Mouse (Mus musculus): ENCODE measurements at regions not wholly inside any gene's neighbourhood (a gene's known extent, or its start where the extent isn't known, plus 50 kb on each side); places are given as distances from the start of the nearest gene placed in this dataset.

- H3K27ac ChIP-seq: no peak overlapping the region
- H3K4me2 ChIP-seq (replicated peaks): no peak overlapping the region
- no peaks in the 10 kb centered on the region for H3K9me3 ChIP-seq
- no peaks in the 10 kb centered on the region for H3K36me3 ChIP-seq
- H3K4me1 ChIP-seq (replicated peaks): no peaks in the 10 kb centered on the region
- no peaks in the 10 kb centered on the region for H3K27me3 ChIP-seq (replicated peaks)
- no peak for ATAC-seq
- H3K4me3 ChIP-seq (replicated peaks): no peak overlapping the region
- H3K9ac ChIP-seq: no peak overlapping the region
- 62% methylated on average over 8 of the region's 8 CpGs for WGBS
These were observed 1463.3 kb downstream of the Slc22a22 start for GRCm38 (mm10) chr15:56014059-56014620.

DNA sequence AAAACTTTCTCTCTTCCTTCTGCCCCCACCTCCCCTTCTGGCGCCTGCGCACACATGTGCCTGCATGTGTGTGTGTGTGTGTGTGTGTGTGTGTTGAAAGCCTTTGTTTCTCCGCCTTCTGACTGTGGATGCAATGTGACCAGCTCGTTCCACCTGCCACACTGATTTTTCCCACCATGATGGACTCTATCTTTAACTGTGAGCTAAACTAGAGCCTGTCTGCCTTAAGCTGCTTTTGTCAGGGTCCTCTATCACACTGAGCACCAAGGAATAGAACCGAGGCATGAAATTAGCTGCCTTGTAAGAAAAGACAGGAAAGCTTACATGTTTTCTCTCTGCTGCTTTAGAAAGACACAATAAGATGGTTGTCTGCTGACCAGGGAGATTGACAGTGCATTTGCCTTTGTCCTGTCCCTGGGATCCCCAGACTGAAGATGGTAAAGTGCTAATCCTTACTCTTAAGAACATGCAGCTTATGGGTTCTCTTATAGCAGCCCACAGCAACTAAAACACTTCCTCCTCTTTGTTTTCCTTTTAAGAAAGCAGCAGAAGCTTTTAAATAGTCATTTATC lies 1468.7 kb downstream of the Slc22a22 start:
- H3K27me3 ChIP-seq (replicated peaks): no peaks in the 10 kb centered on the region
- no peak overlapping the region for H3K4me3 ChIP-seq (replicated peaks)
- no peaks in the 10 kb centered on the region for H3K9me3 ChIP-seq
- 80% methylated on average over 5 of the region's 5 CpGs for WGBS
- no peaks in the 10 kb centered on the region for H3K4me1 ChIP-seq (replicated peaks)
- H3K9ac ChIP-seq: no peak overlapping the region
- H3K36me3 ChIP-seq: no peaks in the 10 kb centered on the region
- H3K27ac ChIP-seq: no peak overlapping the region
- no peak for ATAC-seq
- H3K4me2 ChIP-seq (replicated peaks): no peak overlapping the region

GRCm38 (mm10) chr15:56007376-56007775 lies 1470.0 kb downstream of the Slc22a22 start:
- H3K9me3 ChIP-seq: no peaks in the 10 kb centered on the region
- no peak overlapping the region for H3K9ac ChIP-seq
- no peak for ATAC-seq
- no peak overlapping the region for H3K27ac ChIP-seq
- no peaks in the 10 kb centered on the region for H3K4me1 ChIP-seq (replicated peaks)
- 86% methylated on average over 3 of the region's 3 CpGs for WGBS
- no peak overlapping the region for H3K4me3 ChIP-seq (replicated peaks)
- no peak overlapping the region for H3K4me2 ChIP-seq (replicated peaks)
- no peaks in the 10 kb centered on the region for H3K36me3 ChIP-seq
- H3K27me3 ChIP-seq (replicated peaks): no peaks in the 10 kb centered on the region

DNA sequence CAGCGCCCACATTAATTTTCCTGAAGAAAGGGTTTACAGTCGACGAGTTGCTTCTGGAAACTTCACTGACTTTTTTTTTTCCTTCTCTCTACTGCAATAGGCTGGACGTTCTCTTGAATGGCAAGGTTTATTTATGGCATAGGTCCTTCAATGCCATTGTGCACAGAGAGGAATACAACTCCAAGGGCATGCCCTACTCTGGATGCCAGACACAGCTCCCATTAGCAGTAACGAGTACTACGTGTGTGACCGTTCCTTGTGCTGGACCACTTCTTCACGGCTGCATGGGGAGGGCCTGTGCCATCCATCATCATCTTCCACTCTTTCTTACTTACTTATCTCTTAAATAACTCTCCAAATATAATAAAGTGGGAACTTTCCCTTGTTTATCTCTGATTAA lies 1472.1 kb downstream of the Slc22a22 start:
- Histone ChIP-seq H3K9me3 (no peaks in the 10 kb centered on the region), H3K4me2 (replicated peaks) (no peak overlapping the region), H3K27ac (no peak overlapping the region), H3K4me3 (replicated peaks) (no peak overlapping the region), H3K9ac (no peak overlapping the region), H3K4me1 (replicated peaks) (no peaks in the 10 kb centered on the region), H3K36me3 (no peaks in the 10 kb centered on the region), H3K27me3 (replicated peaks) (no peaks in the 10 kb centered on the region)
- no peak for ATAC-seq
- WGBS: 72% methylated on average over 8 of the region's 8 CpGs

DNA sequence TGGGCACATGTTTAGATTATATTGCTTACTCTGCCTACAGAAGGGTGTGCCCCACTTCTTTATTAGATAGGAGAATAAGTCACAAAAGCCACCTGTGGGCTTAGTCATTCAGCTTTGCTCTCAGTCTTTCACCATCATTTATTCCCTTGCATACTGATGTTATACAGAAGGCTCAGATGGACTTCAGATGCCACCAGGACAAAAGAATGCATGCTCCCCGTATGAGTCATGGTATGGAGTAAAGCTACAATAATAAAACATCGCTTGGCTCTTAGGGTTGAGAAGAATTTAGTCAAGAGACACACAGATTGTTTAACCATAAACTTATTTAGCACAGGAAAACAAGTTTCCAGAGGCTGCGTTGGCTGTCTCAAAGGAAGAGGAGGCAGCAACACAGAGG lies 1473.5 kb downstream of the Slc22a22 start:
- H3K9me3 ChIP-seq: no peaks in the 10 kb centered on the region
- no peak overlapping the region for H3K4me3 ChIP-seq (replicated peaks)
- no peak for ATAC-seq
- 75% methylated on average over 3 of the region's 3 CpGs for WGBS
- H3K36me3 ChIP-seq: no peaks in the 10 kb centered on the region
- H3K27me3 ChIP-seq (replicated peaks): no peaks in the 10 kb centered on the region
- no peak overlapping the region for H3K9ac ChIP-seq
- H3K27ac ChIP-seq: no peak overlapping the region
- no peak overlapping the region for H3K4me2 ChIP-seq (replicated peaks)
- H3K4me1 ChIP-seq (replicated peaks): no peaks in the 10 kb centered on the region

DNA sequence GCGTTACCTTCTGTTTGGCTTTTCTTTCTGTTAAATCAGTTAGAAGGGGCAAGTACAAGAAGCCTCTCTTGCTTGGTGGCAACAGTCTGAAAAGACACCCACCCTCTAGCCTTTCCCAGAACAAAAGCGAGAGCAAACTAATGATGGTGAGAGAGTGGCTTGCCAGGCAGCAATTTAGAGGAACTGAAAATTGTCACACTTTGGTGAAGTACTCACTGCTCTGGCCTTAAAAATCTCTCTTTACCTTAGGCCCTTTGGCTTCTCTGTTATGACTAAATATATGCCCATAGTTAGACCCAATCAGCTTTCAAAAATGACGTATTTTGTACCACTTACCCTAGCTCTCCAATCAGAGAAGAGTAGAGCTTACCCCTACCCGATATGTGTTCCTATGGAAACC lies 1477.8 kb downstream of the Slc22a22 start:
- Histone ChIP-seq H3K4me1 (replicated peaks) (no peaks in the 10 kb centered on the region), H3K9ac (no peak overlapping the region), H3K4me3 (replicated peaks) (no peak overlapping the region), H3K27ac (no peak overlapping the region), H3K9me3 (no peaks in the 10 kb centered on the region), H3K4me2 (replicated peaks) (no peak overlapping the region), H3K27me3 (replicated peaks) (no peaks in the 10 kb centered on the region), H3K36me3 (no peaks in the 10 kb centered on the region)
- ATAC-seq: no peak
- 90% methylated on average over 4 of the region's 4 CpGs for WGBS

DNA sequence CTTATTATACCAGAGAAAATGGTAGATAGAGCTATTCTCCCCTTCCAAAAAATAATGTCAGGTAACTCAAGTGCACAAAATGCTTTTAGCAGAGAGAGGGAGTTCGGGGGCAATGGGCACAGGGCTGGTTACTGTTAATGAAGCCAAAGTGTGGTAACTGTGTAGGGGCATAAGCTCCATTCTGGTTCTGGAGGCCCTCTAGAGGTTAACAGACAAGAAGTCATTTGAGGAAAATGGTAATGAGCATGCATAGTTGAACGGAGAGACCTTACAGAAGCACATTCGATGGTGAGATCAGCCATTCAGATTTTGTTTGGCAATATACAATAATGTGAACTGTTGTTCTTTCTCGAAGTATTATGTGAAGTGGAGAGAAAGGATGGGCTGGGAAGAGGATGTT lies 1479.4 kb downstream of the Slc22a22 start:
- Histone ChIP-seq H3K9me3 (no peaks in the 10 kb centered on the region), H3K4me3 (replicated peaks) (no peak overlapping the region), H3K4me1 (replicated peaks) (no peaks in the 10 kb centered on the region), H3K27me3 (replicated peaks) (no peaks in the 10 kb centered on the region), H3K9ac (no peak overlapping the region), H3K36me3 (no peaks in the 10 kb centered on the region), H3K4me2 (replicated peaks) (no peak overlapping the region), H3K27ac (no peak overlapping the region)
- 76% methylated on average over 4 of the region's 4 CpGs for WGBS
- no peak for ATAC-seq

GRCm38 (mm10) chr15:55994680-55995079 lies 1482.7 kb downstream of the Slc22a22 start:
- no peaks in the 10 kb centered on the region for H3K4me1 ChIP-seq (replicated peaks)
- no peaks in the 10 kb centered on the region for H3K36me3 ChIP-seq
- no peak overlapping the region for H3K27ac ChIP-seq
- no peaks in the 10 kb centered on the region for H3K9me3 ChIP-seq
- no peaks in the 10 kb centered on the region for H3K27me3 ChIP-seq (replicated peaks)
- no peak overlapping the region for H3K9ac ChIP-seq
- no peak for ATAC-seq
- no peak overlapping the region for H3K4me3 ChIP-seq (replicated peaks)
- H3K4me2 ChIP-seq (replicated peaks): no peak overlapping the region
- 87% methylated on average over 3 of the region's 3 CpGs for WGBS

- no peak overlapping the region for H3K9ac ChIP-seq
- no peak for ATAC-seq
- no peak overlapping the region for H3K27ac ChIP-seq
- no peaks in the 10 kb centered on the region for H3K9me3 ChIP-seq
- no peak overlapping the region for H3K4me2 ChIP-seq (replicated peaks)
- 73% methylated on average over 14 of the region's 14 CpGs for WGBS
- no peaks in the 10 kb centered on the region for H3K36me3 ChIP-seq
- no peaks in the 10 kb centered on the region for H3K27me3 ChIP-seq (replicated peaks)
- no peaks in the 10 kb centered on the region for H3K4me1 ChIP-seq (replicated peaks)
- no peak overlapping the region for H3K4me3 ChIP-seq (replicated peaks)
These were observed 1501.6 kb downstream of the Slc22a22 start for GRCm38 (mm10) chr15:55975843-55976242.

GRCm38 (mm10) chr15:55966780-55967179 lies 1510.6 kb downstream of the Slc22a22 start:
- no peak overlapping the region for H3K4me3 ChIP-seq (replicated peaks)

GRCm38 (mm10) chr15:55965296-55965695 lies 1512.1 kb downstream of the Slc22a22 start:
- H3K27ac ChIP-seq: no peak overlapping the region
- no peak overlapping the region for H3K9ac ChIP-seq
- WGBS: 76% methylated on average over 7 of the region's 7 CpGs
- no peaks in the 10 kb centered on the region for H3K36me3 ChIP-seq
- no peaks in the 10 kb centered on the region for H3K4me1 ChIP-seq (replicated peaks)
- no peak for ATAC-seq
- no peak overlapping the region for H3K4me3 ChIP-seq (replicated peaks)
- no peaks in the 10 kb centered on the region for H3K27me3 ChIP-seq (replicated peaks)
- no peaks in the 10 kb centered on the region for H3K9me3 ChIP-seq
- no peak overlapping the region for H3K4me2 ChIP-seq (replicated peaks)

More at GRCm38 (mm10) chr15:55966780-55967179, 1510.6 kb downstream of the Slc22a22 start:
- WGBS: 24% methylated on average over 2 of the region's 2 CpGs
- no peak for ATAC-seq
- H3K4me2 ChIP-seq (replicated peaks): no peak overlapping the region
- no peaks in the 10 kb centered on the region for H3K9me3 ChIP-seq
- no peaks in the 10 kb centered on the region for H3K36me3 ChIP-seq
- no peaks in the 10 kb centered on the region for H3K27me3 ChIP-seq (replicated peaks)
- no peaks in the 10 kb centered on the region for H3K4me1 ChIP-seq (replicated peaks)
- H3K9ac ChIP-seq: no peak overlapping the region
- no peak overlapping the region for H3K27ac ChIP-seq

DNA sequence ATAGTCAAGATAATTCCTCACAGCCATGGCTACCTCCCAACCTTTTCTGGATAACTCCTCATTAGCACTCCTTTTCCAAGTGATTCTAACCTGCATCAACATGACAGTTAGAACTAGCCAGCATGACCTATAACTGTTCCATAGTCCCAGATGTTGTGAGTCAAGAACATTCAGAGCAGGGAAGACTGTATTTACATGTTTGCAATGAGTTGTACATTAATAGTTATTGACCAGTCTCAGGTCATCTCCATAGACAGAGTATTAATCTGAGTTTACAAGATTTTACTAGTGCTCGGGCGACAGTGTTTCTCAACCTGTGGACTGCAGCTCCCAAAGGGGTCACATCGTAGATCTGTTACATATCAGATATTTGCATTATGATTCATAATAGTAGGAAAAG lies 1515.3 kb downstream of the Slc22a22 start:
- no peaks in the 10 kb centered on the region for H3K36me3 ChIP-seq
- no peak overlapping the region for H3K4me3 ChIP-seq (replicated peaks)
- no peaks in the 10 kb centered on the region for H3K9me3 ChIP-seq
- H3K4me2 ChIP-seq (replicated peaks): no peak overlapping the region
- 87% methylated on average over 3 of the region's 3 CpGs for WGBS
- H3K27ac ChIP-seq: no peak overlapping the region
- ATAC-seq: no peak
- H3K4me1 ChIP-seq (replicated peaks): no peaks in the 10 kb centered on the region
- no peak overlapping the region for H3K9ac ChIP-seq
- no peaks in the 10 kb centered on the region for H3K27me3 ChIP-seq (replicated peaks)
